Mouse (Mus musculus) layer of hippocampus, adult 6 months (tissue): ENCODE results near the gene Sh3gl2. TPM values are rescaled to one million over a fixed set of nuclear protein-coding genes. Genes with fewer than 3 reads are reported as not detected.

Experiments
- long read RNA-seq, 2 experiments: library from polyadenylated mRNA; unstranded; transcript quantifications; one replicate each; pipeline ENCODE4 v2.0.0; 2019 to 2020
- polyA plus RNA-seq: library from polyadenylated mRNA; unstranded; fragments of <200 nt; fragmentation: Nextera tagmentation; gene quantifications from 2 replicates; pipeline ENCODE4 v1.2.3, GENCODE M21; 2021

Gene Sh3gl2
- 241 and 297 TPM in 2 replicates for polyA plus RNA-seq
- long read RNA-seq, experiment 1, transcript Sh3gl2-201 (9 exons, 2,822 nt) = major isoform, 226 of 282 reads
- long read RNA-seq, experiment 1, partial matches to known transcripts = 4 of 282 reads
- long read RNA-seq, experiment 1, other reads (novel, unspliced or antisense) = 52 of 282 reads
- long read RNA-seq, experiment 2, transcript Sh3gl2-201 (9 exons, 2,822 nt) = major isoform, 1,310 of 1,396 reads
- long read RNA-seq, experiment 2, partial matches to known transcripts = 28 of 1,396 reads
- long read RNA-seq, experiment 2, other reads (novel, unspliced or antisense) = 58 of 1,396 reads

GRCm38 (mm10) chr4:85205071-85205635 lies at the start of gene Sh3gl2:
Gene Sh3gl2, plus strand, starts transcription at chr4:85205126.

GRCm38 (mm10) chr4:85513792-85514191 lies 308.9 kb downstream of the Sh3gl2 start, which contains the start of gene Adamtsl1:
Gene Adamtsl1, plus strand, starts transcription at chr4:85514172.

